Mouse (Mus musculus) thymus, adult 2 months (tissue): ENCODE results near the gene Atp2b4.

Source experiments
- CTCF ChIP-seq: fragments of 200-500 bp; IDR thresholded peaks from 2 replicates; pipeline ENCODE4 v1.5.1; 2012; ENCODE audit warnings: mild to moderate bottlenecking, control low read depth, low read length, moderate library complexity, borderline replicate concordance; ENCODE audit not compliant: control insufficient read depth, poor library complexity, insufficient read depth; ENCODE audit errors: extremely low read depth
- POLR2A ChIP-seq: fragments of 200-500 bp; IDR thresholded peaks from 2 replicates; pipeline ENCODE4 v1.6.1; 2012; ENCODE audit warnings: mild to moderate bottlenecking, low read length, control low read depth, moderate library complexity; ENCODE audit not compliant: control insufficient read depth, poor library complexity, insufficient read depth; ENCODE audit errors: extremely low read depth

DNA sequence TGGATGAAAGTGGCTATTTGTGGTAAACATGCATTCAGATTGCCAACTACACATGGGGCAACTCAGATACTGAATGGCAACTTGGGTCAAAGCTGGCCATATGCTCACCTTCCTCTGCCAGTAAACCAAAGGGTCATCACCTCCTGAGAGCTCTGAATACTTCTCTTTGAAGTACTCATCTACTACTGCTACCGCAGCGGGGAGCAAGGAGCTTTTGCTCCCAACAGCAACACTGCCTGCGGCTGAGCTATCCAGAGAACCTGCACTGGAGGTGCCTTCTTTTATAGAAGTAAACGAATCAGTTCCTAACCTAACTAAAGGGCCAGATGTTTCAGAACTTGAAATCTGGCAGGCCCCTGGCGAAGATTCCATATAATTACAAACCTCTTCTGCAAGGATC, 144.0 kb downstream of the Atp2b4 start:
- no peak for TF ChIP-seq POLR2A
- TF ChIP-seq CTCF = no peak
